Mouse (Mus musculus) thymus, postnatal 0 days (tissue): ENCODE measurements around the gene Hap1. TPM values are rescaled to one million over a fixed set of nuclear protein-coding genes. Genes with fewer than 3 reads are reported as not detected.
"Not testable (repeated sequence)": the region's sequence is repeated elsewhere in the genome, so short reads cannot be mapped to it uniquely, and the experiment has no call there.

Experiments
- DNase-seq: peaks from one replicate; pipeline ENCODE4 v3.0.0-alpha.2; 2015; ENCODE audit warnings: low spot score
- polyA plus RNA-seq: library from polyadenylated mRNA; unstranded; fragments of >200 nt; fragmentation: Nextera tagmentation; extraction: Ambion mirVana; gene quantifications from 2 replicates; pipeline ENCODE4 v1.2.1, GENCODE M21; 2015

The Hap1 gene
- polyA plus RNA-seq, 1 experiment from 2014 or later: 2.0 TPM

DNA sequence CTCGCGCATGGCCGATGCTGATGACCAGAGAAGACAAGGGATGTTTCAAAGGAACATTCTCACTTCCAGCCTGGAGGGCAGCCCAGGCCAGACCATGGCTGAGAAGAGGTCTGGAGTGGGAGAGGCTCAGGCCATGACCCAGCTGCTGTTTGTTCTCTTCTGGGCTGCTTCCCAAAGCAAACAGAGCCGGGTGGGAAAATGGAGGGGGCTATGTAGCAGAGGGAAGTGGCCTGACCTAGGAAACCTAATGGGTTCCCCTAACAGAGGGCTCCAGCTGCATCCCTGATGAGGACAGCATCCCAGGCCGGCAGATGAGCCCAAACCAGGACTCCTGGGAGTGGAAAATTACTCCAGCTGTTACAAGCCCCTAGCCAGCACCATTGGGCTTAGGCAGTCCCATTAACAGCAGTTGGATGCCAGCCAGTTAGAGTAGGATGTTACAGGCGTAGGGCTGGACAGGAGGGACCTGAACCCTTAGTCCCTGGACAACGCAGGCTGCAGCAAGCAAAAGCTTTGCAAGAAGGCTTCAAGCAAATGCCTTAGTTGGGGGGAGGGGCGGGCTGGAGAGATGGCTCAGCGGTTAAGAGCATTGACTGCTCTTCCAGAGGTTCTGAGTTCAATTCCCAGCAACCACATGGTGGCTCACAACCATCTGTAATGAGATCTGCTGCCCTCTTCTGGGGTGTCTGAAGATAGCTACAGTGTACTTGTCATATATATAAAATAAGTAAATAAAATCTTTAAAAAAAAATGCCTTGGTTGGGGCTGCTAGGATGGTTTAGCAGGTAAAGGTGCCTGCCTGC is 35.4 kb upstream of the Hap1 start:
- no peak for DNase-seq

- no peak for DNase-seq
Measured at GRCm38 (mm10) chr11:100389931-100390445, 34.1 kb upstream of the Hap1 start.

DNA sequence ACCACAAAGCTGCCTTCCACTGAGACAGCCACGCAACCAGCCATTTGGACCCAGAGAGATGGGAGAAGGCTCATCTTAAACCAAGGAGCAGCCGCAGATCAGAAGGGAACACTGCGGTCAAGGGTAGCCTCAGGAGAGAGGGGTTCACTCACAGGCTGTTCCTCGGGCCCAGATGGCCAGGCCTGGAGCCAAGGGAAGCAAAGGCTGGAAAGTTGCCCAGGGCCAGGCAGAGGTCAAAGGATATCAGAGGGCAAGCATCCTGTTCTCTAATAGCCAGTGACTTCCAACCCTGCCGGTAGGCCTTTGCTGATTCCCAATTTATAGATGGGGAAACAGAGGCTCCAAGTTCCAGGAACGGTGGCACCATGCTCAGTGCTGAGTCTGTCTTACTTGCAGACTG is 32.7 kb upstream of the Hap1 start:
- DNase-seq: no peak

- DNase-seq: no peak
Measured at GRCm38 (mm10) chr11:100387589-100388375, 31.9 kb upstream of the Hap1 start.

GRCm38 (mm10) chr11:100387111-100387510 is 31.2 kb upstream of the Hap1 start:
- no peak for DNase-seq

DNA sequence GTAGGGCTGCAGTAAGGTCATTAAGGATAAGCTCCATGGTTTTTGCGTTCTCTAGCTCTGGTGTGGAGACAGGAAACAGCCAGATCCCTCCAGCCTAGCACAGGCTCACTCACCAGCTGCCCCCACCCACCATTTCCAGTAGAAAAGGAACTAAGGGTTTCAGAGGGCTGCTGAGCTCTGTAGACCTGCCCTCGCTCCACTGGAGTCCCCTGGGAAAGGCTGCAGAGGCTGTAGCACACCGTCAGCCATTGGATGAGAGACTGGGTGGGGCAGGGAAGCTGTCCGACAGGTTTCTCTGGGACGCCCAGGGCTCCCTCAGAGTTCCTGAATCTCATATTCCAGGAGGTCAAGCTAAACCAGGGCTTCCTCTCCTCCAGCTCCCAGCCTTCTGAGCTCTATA is 30.7 kb upstream of the Hap1 start:
- DNase-seq: no peak

GRCm38 (mm10) chr11:100385016-100385415 is 29.1 kb upstream of the Hap1 start:
- DNase-seq: no peak

GRCm38 (mm10) chr11:100382682-100383081 is 26.8 kb upstream of the Hap1 start:
- no peak for DNase-seq

DNA sequence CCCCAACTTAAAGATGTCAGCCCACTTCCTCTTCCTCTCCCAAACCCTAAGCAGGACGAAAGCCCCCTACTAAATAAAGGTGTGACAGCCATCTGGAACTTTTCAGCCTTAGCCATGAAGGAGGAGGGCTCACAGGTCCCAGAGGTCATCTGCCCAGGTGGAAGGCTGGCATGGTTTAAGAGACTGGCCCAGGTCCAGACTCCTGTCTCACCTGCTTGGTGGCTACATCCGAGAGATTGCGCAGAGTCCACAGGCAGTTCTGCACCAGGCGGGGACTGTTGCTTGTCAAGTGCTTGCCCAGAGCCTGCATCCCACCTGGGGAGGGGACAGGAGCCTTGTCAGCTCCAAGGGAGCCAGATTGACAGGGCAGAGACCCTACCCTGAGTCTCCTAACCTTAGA is 23.4 kb upstream of the Hap1 start:
- no peak for DNase-seq

- no peak for DNase-seq
Measured at GRCm38 (mm10) chr11:100378446-100378845, 22.5 kb upstream of the Hap1 start.

DNA sequence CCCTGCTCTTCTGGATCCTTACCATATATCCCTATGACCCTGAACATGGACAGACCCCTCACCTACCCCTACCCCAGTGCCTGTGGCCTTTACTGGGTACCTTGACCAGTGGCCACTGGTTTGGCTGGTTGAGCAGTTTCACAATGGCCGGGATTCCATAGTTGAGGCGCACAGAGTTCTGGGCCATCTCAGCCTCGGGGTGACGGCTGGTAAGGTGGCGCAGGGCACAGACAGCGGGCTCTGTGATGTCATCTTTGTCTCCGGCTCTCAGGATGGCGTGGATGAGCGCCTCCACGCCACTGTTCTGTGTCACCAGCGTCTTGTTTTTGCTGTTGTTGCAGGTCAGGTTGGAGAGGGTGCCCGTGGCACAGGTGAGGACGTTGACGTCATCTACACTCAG is 22.1 kb upstream of the Hap1 start:
- no peak for DNase-seq

DNA sequence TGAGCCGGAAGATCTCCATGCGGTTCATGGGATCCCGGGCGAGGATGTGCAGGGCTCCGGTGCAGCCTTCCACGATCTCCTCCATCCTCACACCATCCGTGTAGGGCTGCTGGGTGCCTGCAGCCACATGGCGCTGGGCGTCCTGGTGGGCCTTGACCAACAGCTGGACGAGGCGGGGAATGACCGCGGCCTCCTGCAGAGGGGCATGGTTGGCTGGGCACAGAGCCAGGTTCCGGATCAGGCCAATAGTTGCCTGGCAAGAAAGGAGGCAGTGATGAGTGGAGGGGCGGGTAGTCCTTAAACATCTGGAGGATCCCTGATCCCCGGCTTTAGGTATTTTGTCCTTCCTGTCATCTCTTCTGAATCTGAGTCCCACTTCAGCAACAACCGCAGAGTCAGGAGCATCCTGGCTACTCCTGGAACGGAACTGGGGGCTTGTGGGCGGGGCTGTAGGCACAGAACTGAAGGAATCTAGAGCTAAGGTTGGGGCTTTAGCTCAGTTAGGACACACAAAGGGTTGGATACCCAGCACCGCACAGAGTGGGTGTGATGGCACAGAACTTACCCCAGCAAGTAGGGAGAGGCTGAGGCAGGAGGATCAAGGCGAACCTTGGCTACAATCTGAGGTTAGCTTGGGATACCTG is 20.9 kb upstream of the Hap1 start:
- no peak for DNase-seq

- no peak for DNase-seq
Measured at GRCm38 (mm10) chr11:100376005-100376404, 20.1 kb upstream of the Hap1 start.

- DNase-seq: no peak
Measured at GRCm38 (mm10) chr11:100375127-100375526, 19.2 kb upstream of the Hap1 start.

- peak; percentile 19 for DNase-seq
Measured at GRCm38 (mm10) chr11:100371981-100372558, 16.1 kb upstream of the Hap1 start.

DNA sequence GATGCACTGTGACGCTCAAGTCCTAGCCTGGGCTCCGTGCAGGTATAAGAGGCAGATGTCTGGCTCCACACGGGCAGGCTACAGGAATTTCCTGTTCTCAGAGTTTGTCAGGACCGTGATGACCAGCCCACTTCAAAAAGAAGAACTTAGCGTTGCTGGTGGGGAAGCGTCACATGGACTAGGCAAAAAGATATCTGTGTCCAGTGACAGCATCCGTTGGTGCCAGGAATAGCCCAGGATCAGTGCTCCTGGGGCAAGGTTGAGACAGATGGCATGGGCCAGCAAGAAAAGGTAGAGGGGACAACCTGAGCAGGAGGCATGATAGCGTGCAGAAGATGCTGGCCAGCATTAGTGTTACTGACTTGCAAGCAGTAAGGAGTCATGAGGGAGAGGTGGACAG is 13.9 kb upstream of the Hap1 start:
- DNase-seq: no peak

GRCm38 (mm10) chr11:100369145-100369544 is 13.2 kb upstream of the Hap1 start:
- DNase-seq: no peak

GRCm38 (mm10) chr11:100362979-100363562 is 7.1 kb upstream of the Hap1 start:
- peak; percentile 69 for DNase-seq

- peak; percentile 65 for DNase-seq
Measured at GRCm38 (mm10) chr11:100362209-100362978, 6.5 kb upstream of the Hap1 start.

GRCm38 (mm10) chr11:100361059-100361458 is 5.1 kb upstream of the Hap1 start:
- DNase-seq: not testable (repeated sequence)
